Mouse (Mus musculus) stomach, postnatal 0 days (tissue): Measurements from ENCODE around the gene Ubac1. TPM values are rescaled to one million over a fixed set of nuclear protein-coding genes. Genes with fewer than 3 reads are reported as not detected.
A peak's percentile ranks its signal among the peaks of the same experiment; 100 is the strongest.

ENCODE experiments used
- ATAC-seq: fragments of 200-750 bp; cut with Nextera tagmentation; 2 replicates; pipeline ENCODE4 v1.8.0; 2017; ENCODE audit not compliant: low FRiP score, low TSS enrichment
- DNase-seq: peaks from one replicate; pipeline ENCODE4 v3.0.0-alpha.2; 2016; ENCODE audit warnings: low spot score
- H3K27ac ChIP-seq: fragments of 300-500 bp; sonication (generic); replicated peaks from 2 replicates; pipeline ENCODE4 v1.5.1; 2014; ENCODE audit warnings: mild to moderate bottlenecking, control low read depth
- H3K27me3 ChIP-seq: fragments of 300-500 bp; sonication (generic); 2 replicates; pipeline ENCODE4 v1.6.1; 2014; ENCODE audit warnings: low read length; ENCODE audit not compliant: control insufficient read depth, insufficient read depth
- H3K36me3 ChIP-seq: fragments of 300-500 bp; sonication (generic); 2 replicates; pipeline ENCODE4 v1.6.1; 2014; ENCODE audit warnings: low read length, mixed read lengths; ENCODE audit not compliant: control insufficient read depth, insufficient read depth
- H3K4me1 ChIP-seq: fragments of 300-500 bp; sonication (generic); replicated peaks from 2 replicates; pipeline ENCODE4 v1.6.1; 2014; ENCODE audit warnings: antibody characterized with exemption; ENCODE audit not compliant: control insufficient read depth, insufficient read depth
- H3K4me2 ChIP-seq: fragments of 300-500 bp; sonication (generic); replicated peaks from 2 replicates; pipeline ENCODE4 v1.6.1; 2014; ENCODE audit warnings: low read depth, mild to moderate bottlenecking, control low read depth, moderate library complexity
- H3K4me3 ChIP-seq: fragments of 300-500 bp; sonication (generic); 2 replicates; pipeline ENCODE4 v1.5.1; 2014; ENCODE audit warnings: low read depth, low read length, control low read depth
- H3K9ac ChIP-seq: fragments of 300-500 bp; sonication (generic); 2 replicates; pipeline ENCODE4 v1.6.1; 2014; ENCODE audit warnings: mild to moderate bottlenecking, low read length, control low read depth, mixed read lengths
- H3K9me3 ChIP-seq: fragments of 300-500 bp; sonication (generic); 2 replicates; pipeline ENCODE4 v1.6.1; 2016; ENCODE audit warnings: low read length; ENCODE audit not compliant: control insufficient read depth
- CTCF ChIP-seq: IDR thresholded peaks from 2 replicates; pipeline ENCODE4 v1.5.1; 2016; ENCODE audit warnings: antibody characterized with exemption, low read depth, mild to moderate bottlenecking, moderate library complexity
- EP300 ChIP-seq: optimal IDR thresholded peaks from 2 replicates; pipeline ENCODE3; 2016; ENCODE audit warnings: antibody characterized with exemption
- WGBS: fragments of 180-500 bp; shearing (Covaris S2); extraction: QIAGEN DNeasy Blood & Tissue Kit; methylation state at CpG from one replicate; pipeline ENCODE4 v1.1.7; 2014; 5-methylcytosine and 5-hydroxymethylcytosine counted together
- polyA plus RNA-seq: library from polyadenylated mRNA; unstranded; fragments of >200 nt; fragmentation: Nextera tagmentation; extraction: Ambion mirVana; gene quantifications from 2 replicates; pipeline ENCODE4 v1.2.1, GENCODE M21; 2015

Gene Ubac1
- polyA plus RNA-seq, 1 experiment from 2014 or later: 49.1 TPM

- WGBS: 58% methylated on average over 21 of the region's 21 CpGs
Measured at GRCm38 (mm10) chr2:26061018-26061666, 39.6 kb upstream of the Ubac1 start.

DNA sequence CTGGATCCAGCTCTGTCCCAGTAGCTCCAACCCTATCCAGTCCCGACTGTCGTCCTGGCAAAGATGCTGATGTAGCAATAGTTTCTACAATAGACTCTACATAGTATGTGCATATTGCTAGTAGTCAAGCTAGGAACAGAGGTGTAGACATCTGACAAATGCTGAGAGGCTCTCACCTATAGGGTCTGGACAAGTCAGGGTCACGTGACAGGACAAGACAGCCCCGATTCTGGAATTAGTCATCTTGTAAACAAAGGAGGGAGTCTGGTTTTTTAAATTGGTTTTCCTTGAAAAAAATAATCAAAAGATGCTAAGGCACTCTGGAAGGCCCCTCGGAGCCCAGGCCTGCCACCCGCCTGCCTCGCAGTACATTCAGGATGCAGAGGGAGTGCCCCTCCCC lies 35.5 kb upstream of the Ubac1 start:
- ATAC-seq: no peak
- H3K27me3 ChIP-seq: no peaks in the 10 kb centered on the region
- no peak overlapping the region for H3K9ac ChIP-seq
- no peak for DNase-seq
- WGBS: 61% methylated on average over 7 of the region's 7 CpGs
- TF ChIP-seq CTCF (no peak), EP300 (no peak)
- no peaks in the 10 kb centered on the region for H3K9me3 ChIP-seq
- H3K4me3 ChIP-seq: no peak overlapping the region
- H3K27ac ChIP-seq: peak overlapping the region; percentile 35; the same call in 1 of the 2 replicates
- H3K4me1 ChIP-seq: no peaks in the 10 kb centered on the region
- no peak overlapping the region for H3K4me2 ChIP-seq
- H3K36me3 ChIP-seq: no peaks in the 10 kb centered on the region; the same call in 1 of the 2 replicates

More at GRCm38 (mm10) chr2:26061018-26061666, 39.6 kb upstream of the Ubac1 start:
- Histone ChIP-seq H3K27ac (no peak overlapping the region), H3K4me3 (no peak overlapping the region), H3K4me1 (no peaks in the 10 kb centered on the region), H3K9ac (no peak overlapping the region), H3K36me3 (no peaks in the 10 kb centered on the region; the same call in 1 of the 2 replicates), H3K27me3 (no peaks in the 10 kb centered on the region), H3K4me2 (no peak overlapping the region), H3K9me3 (no peaks in the 10 kb centered on the region)
- ATAC-seq (no peak), DNase-seq (no peak)
- TF ChIP-seq EP300: no peak
- no peak for TF ChIP-seq CTCF

DNA sequence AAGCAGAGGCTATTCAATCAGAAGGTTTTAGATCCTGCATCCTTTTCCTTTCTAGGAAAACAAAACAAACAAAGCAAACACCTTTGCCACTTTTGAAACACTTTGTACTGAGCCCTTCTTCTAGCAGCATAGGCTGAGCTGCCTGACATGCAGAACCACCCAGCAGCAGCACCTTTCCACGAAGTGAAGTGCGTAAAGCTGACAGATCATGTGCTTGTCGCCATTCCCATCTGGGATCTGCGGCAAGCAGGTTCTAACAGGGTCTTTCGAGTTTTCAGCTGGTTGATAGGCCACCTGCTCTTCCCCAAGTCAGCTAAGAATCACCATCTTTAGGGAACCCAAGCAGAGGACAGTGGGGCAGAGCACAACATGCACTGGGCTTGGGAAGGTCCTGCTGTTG lies 34.7 kb upstream of the Ubac1 start:
- no peak overlapping the region for H3K4me2 ChIP-seq
- ATAC-seq (no peak), DNase-seq (no peak)
- H3K27ac ChIP-seq: peak overlapping the region; percentile 35
- WGBS: 36% methylated on average over 5 of the region's 5 CpGs
- no peaks in the 10 kb centered on the region for H3K27me3 ChIP-seq
- no peak overlapping the region for H3K4me3 ChIP-seq
- H3K4me1 ChIP-seq: no peaks in the 10 kb centered on the region
- no peaks in the 10 kb centered on the region for H3K9me3 ChIP-seq
- H3K9ac ChIP-seq: no peak overlapping the region
- no peaks in the 10 kb centered on the region for H3K36me3 ChIP-seq
- no peak for TF ChIP-seq EP300

DNA sequence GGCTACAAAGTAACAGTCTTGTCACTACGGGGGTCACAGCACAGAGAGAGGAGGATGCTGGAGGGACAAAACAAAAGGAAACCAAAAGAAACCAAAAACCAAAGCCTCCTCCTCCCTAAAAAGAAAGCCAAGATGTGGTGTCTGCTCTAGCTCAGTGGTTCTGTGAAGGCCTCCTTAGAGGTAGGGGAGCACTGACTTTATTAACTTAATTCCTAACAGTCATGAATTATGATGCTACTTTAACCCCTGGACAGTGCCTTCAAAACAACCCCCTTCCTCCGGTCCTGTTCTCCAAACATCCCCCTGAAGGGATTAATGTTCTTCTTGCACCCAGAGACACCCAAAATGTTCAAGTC lies 34.2 kb upstream of the Ubac1 start:
- TF ChIP-seq CTCF: no peak
- TF ChIP-seq EP300: no peak
- 35% methylated on average over 2 of the region's 2 CpGs for WGBS
- no peak overlapping the region for H3K4me3 ChIP-seq
- H3K9ac ChIP-seq: 0 out of 2 replicates have a peak overlapping the region, but pooled peaks have one; percentile 23
- no peaks in the 10 kb centered on the region for H3K9me3 ChIP-seq
- H3K4me2 ChIP-seq: no peak overlapping the region
- H3K4me1 ChIP-seq: no peaks in the 10 kb centered on the region
- no peaks in the 10 kb centered on the region for H3K27me3 ChIP-seq
- ATAC-seq: no peak; the same call in 1 of the 2 replicates
- no peak overlapping the region for H3K27ac ChIP-seq
- DNase-seq: no peak
- no peaks in the 10 kb centered on the region for H3K36me3 ChIP-seq

DNA sequence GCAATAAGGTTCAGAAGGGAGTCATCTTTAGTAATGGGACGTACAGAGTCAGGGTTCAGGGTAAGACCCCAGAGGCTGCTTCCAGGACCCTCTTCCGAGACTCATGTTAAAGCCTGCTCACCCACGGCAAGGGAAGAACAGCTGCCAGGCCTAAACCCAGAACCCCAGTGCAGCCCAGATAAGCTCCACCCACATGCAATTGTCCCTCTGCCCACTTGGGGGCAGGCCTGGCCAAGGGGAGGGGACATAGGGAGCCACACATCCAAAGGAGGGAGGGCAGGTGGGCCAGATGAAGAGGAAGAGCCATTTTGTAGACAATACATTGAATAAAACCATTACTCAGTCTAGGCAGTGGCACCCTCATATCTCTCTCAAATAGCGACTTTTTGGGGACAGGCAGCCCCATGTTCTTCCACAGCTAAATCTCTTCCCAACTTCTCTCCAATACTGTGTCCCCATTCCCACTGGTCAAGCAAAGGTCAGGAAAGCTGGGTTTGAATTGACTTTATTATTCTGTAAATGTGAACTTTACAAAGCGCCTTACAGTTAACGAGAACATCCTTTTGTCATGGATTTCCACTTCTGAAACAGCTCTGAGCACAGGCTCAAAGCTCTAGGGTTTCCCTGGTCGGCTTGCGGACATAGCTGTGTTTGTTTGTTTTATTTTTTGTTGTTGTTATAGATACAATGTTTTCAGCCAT lies 33.6 kb upstream of the Ubac1 start:
- TF ChIP-seq EP300 (no peak), CTCF (peak; percentile 97)
- Histone ChIP-seq H3K27ac (0 out of 2 replicates have a peak overlapping the region, but pooled peaks have one; percentile 0), H3K4me1 (no peaks in the 10 kb centered on the region), H3K9me3 (no peaks in the 10 kb centered on the region), H3K9ac (no peak overlapping the region), H3K36me3 (no peaks in the 10 kb centered on the region), H3K27me3 (no peaks in the 10 kb centered on the region), H3K4me3 (no peak overlapping the region), H3K4me2 (no peak overlapping the region)
- ATAC-seq: peak; percentile 78
- 46% methylated on average over 8 of the region's 8 CpGs for WGBS
- DNase-seq: peak; percentile 81

DNA sequence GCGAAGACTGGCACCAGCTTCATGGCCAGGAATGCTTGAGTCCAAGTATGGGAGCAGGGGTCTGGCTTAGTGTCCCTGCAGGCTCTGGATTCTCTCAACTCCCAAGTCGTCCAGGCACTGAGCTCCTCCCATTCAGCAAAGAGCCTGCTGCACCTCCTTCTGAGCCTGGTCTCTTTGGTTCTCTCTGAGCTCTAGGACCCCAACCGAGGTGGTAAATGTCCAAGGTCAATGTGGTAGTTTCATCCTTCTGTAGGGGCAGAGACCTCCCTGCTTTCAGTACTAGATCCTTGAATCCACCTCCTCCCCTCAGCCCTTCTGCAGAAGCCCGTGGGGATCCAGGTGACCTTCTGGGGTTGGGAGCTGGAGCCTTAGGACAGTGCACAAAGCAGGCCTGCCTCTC lies 31.3 kb upstream of the Ubac1 start:
- Histone ChIP-seq H3K27me3 (no peaks in the 10 kb centered on the region), H3K9ac (no peak overlapping the region), H3K4me3 (no peak overlapping the region), H3K36me3 (no peaks in the 10 kb centered on the region), H3K27ac (peak overlapping the region; percentile 30; the same call in 1 of the 2 replicates), H3K4me2 (no peak overlapping the region), H3K4me1 (no peaks in the 10 kb centered on the region), H3K9me3 (no peaks in the 10 kb centered on the region)
- 37% methylated on average over 4 of the region's 4 CpGs for WGBS
- no peak for ATAC-seq
- DNase-seq: no peak
- TF ChIP-seq CTCF (no peak), EP300 (no peak)
